Mouse (Mus musculus) urinary bladder, postnatal 0 days (tissue): ENCODE results near the gene Mpzl3. TPM values are rescaled to one million over a fixed set of nuclear protein-coding genes. Genes with fewer than 3 reads are reported as not detected.

Experiments
- polyA plus RNA-seq: library from polyadenylated mRNA; unstranded; fragments of >200 nt; fragmentation: Nextera tagmentation; extraction: Ambion mirVana; gene quantifications from 2 replicates; pipeline ENCODE4 v1.2.1, GENCODE M21; 2015

Gene Mpzl3
- polyA plus RNA-seq: 17.3 and 22.1 TPM in 2 replicates

DNA sequence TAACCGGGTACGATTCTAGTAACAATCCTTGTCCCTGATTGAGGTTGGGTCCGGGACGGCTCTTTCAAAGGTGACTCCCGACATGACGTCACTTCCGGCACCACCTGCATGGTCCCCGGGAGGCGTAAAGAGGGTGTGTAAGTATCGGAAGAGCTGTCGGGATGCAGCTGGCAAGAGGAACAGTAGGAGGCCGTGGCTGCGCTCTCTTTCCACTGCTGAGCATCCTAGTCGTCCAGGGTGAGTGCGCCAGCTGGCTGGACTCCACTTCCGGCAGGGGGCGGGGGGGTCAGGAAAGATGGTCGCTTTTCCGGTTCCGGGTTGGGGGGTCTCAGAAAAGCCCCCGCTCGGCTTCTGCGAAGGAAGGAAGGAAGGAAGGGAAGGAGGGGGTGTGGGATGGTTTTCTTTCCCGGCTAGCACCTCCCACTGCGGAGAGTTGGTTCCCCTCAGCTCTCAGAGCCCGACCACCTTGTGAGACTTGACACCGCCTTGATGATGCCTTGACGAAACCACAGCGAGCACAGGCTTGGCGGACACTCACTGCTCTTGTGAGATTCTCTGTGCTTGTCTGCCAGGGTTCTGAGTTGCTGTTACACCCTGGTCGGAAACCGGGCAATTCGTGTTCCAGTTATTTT, at the start of gene Mpzl3:
TSS of gene Mpzl3 (plus strand) at position 105 of the 632 bp plus-strand sequence.

DNA sequence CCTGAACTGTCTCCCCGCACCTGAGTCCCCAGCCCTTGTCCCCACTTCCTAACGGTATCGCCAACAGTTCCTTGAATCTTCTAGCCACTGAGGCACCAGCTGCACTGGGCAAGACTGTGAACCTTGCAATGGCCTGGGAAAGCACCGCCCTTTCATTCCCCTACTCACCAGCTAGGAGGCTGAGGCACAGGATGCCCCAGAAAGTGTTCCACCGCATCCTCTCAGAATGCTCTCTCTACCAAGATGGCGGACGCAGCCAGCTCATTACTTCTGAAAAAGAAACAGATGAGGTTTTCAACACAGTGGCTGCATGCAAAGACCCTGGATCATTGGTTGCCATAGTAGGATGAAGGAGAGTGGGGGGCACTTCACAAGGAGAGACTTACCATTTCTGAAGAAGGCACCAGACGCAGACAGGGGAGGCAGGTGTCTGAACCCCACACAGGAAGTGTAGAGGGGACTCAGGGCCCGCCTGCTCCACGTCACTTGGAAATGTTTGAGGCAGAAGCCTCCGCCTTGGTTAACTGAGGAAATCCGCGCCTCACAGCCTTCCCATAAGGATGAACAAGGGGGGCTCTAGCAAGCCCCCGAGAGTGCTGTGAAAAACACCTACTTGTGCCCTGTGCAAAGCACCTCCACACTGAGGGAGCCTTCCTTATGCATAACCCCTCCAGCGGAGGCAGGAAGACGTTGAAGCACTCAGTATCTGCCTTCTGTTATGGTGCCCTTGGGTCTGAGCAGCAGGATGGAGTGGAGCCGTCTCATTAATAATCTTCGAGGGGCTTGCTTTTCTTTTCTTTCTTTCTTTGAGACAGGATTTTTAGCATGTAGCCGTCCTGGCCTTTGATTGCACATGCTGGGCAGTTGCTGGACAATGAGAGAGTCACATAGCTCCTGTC, 45.6 kb upstream of the Mpzl3 start, which contains the start of gene Cd3e:
TSS of gene Cd3e (minus strand) at position 448 of the 899 bp plus-strand sequence.

DNA sequence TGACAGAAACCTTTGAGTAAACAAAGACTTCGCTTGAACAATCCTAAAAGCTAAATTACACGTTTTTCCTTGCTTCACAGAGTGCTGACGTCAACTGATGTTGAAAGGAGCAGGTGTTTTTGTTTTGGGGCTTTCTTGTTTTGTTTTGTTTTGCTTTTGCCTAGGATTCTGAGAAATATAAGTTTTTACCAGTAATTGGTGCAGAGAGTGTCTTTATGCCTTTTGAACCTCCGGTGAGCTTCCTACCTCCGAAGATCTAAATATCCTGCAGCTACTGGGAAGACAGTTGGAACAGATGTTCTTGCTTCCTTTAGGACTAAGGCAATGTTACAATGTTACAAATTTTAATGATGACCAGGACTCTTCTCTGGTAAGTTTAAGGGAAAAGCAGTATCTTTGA, 15.5 kb upstream of the Mpzl3 start, which contains the start of gene Mpzl2:
TSS of gene Mpzl2 (plus strand) at position 301 of the 400 bp plus-strand sequence.

DNA sequence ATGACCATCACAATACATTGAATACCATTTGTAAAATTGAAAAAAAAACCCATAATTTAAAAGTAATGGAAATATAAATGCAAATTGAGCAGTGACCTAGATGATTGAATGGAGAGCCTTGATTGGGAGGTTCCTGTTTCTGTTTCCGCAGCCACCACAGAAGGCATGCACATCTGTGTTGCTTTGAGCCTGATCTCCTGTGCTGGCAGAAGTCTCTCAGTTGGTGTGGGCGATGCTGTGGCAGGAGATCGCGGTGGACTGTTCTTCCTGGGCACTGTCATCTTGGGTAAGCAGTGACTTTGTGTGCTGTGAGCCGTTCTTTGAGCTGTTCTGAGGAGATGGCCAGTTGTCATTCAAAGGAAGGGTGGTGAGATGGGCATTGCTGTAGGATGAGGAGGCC, 24.0 kb downstream of the Mpzl3 start, which contains the start of gene Jaml:
TSS of gene Jaml (plus strand) at position 173 of the 400 bp plus-strand sequence.

DNA sequence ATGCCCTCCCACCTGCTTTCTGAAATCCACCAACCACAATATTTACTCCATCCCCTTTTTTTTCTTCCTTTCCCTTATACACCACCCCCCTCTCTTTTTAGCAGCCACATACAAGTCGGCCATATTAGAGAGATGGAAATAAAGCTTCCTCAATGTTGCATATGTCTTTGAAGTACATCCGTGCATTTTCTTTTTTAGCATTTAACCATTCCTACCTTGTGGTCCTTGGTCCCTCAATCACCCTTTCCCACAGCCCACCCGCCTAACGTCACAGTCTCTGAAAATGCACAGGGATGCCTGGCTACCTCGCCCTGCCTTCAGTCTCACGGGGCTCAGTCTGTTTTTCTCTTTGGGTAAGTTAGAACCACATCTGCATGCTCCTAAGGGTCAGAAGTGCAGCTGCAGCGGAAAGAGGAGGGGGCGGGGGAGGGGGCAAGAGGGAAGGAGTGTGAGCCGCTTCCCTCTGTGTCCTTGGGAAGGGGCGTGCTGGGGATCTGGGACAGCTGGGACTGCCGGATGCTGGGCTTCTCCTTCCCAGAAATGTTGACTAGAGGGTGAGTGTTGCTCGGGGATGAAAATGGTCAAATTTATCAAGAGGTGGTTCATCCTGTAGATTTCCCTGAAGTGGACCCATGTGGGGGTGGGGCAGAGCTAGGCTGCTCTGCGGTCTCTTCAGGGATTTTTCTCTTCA, 62.9 kb downstream of the Mpzl3 start, which contains the start of gene Scn2b:
TSS of gene Scn2b (plus strand) at position 42 of the 691 bp plus-strand sequence.

Other genes starting within 250 kb of the Mpzl3 start
- 5.4 and 6.0 TPM in 2 replicates for gene Kmt2a, start 173.9 kb upstream of the Mpzl3 start, polyA plus RNA-seq
- 960 and 1,026 TPM in 2 replicates for gene Atp5l, start 134.4 kb upstream of the Mpzl3 start, polyA plus RNA-seq
- gene Ube4a, start 89.6 kb upstream of the Mpzl3 start, polyA plus RNA-seq: 14.1 and 14.8 TPM in 2 replicates
- gene Cd3g, start 74.8 kb upstream of the Mpzl3 start, polyA plus RNA-seq: not detected in 2 replicates
- not detected in 2 replicates for gene Cd3d, start 73.4 kb upstream of the Mpzl3 start, polyA plus RNA-seq
- not detected in 2 replicates for gene Cd3e, start 45.6 kb upstream of the Mpzl3 start, polyA plus RNA-seq
- 28.8 and 36.6 TPM in 2 replicates for gene Mpzl2, start 15.4 kb upstream of the Mpzl3 start, polyA plus RNA-seq
- gene Jaml, start 24.0 kb downstream of the Mpzl3 start, polyA plus RNA-seq: 0.10 and 0.18 TPM in 2 replicates
- gene Scn2b, start 62.6 kb downstream of the Mpzl3 start, polyA plus RNA-seq: 0.29 and 0.36 TPM in 2 replicates
- 0.04 and 0.05 TPM in 2 replicates for gene Scn4b, start 83.2 kb downstream of the Mpzl3 start, polyA plus RNA-seq
- 0.07 and 0.08 TPM in 2 replicates for gene BC049352, start 126.8 kb downstream of the Mpzl3 start, polyA plus RNA-seq
- 1.6 TPM in 2 replicates for gene Tmprss4, start 148.9 kb downstream of the Mpzl3 start, polyA plus RNA-seq
- 0.87 and 2.2 TPM in 2 replicates for gene Il10ra, start 214.0 kb downstream of the Mpzl3 start, polyA plus RNA-seq